Mouse (Mus musculus) lung, adult 2 months (tissue): ENCODE data around the gene Scaf1. TPM values are rescaled to one million over a fixed set of nuclear protein-coding genes. Genes with fewer than 3 reads are reported as not detected.

ENCODE experiments used
- DNase-seq: peaks from one replicate; pipeline ENCODE4 v3.0.0; 2022
- H3K4me1 ChIP-seq: fragments of 200-500 bp; 2 replicates; pipeline ENCODE4 v1.6.1; 2011; ENCODE audit warnings: low read length; ENCODE audit not compliant: control insufficient read depth, insufficient read depth
- H3K4me3 ChIP-seq: fragments of 200-500 bp; replicated peaks from 2 replicates; pipeline ENCODE3; 2011; ENCODE audit warnings: low read depth, mild to moderate bottlenecking, control low read depth, low read length; ENCODE audit errors: extremely low read depth
- CTCF ChIP-seq: fragments of 200-500 bp; IDR thresholded peaks from 2 replicates; pipeline ENCODE4 v1.5.1; 2011; ENCODE audit warnings: mild to moderate bottlenecking, low read length, control low read depth; ENCODE audit not compliant: insufficient read depth
- POLR2A ChIP-seq: fragments of 200-500 bp; IDR thresholded peaks from 2 replicates; pipeline ENCODE4 v1.6.1; 2011; ENCODE audit warnings: low read depth, mild to moderate bottlenecking, control low read depth, low read length, borderline replicate concordance; ENCODE audit errors: extremely low read depth
- WGBS: fragments of 180-500 bp; shearing (Covaris S2); methylation state at CpG from one replicate; pipeline ENCODE4 v1.1.7; 2018; 5-methylcytosine and 5-hydroxymethylcytosine counted together
- polyA plus RNA-seq: library from polyadenylated mRNA; depleted of rRNA; stranded (reverse); fragments of >200 nt; gene quantifications from 2 replicates; pipeline ENCODE4 v1.2.3, GENCODE M21; 2012

Gene Scaf1
- polyA plus RNA-seq, 1 experiment = 76.2 TPM

- Histone ChIP-seq H3K4me3 (no peak overlapping the region), H3K4me1 (peaks cover 7% of the 10 kb centered on the region)
- WGBS = 91% methylated on average over 26 of the region's 26 CpGs
- DNase-seq = no peak
- TF ChIP-seq POLR2A = no peak
- no peak for TF ChIP-seq CTCF
These were observed 30.7 kb upstream of the Scaf1 start for GRCm38 (mm10) chr7:45046853-45047350.

- 92% methylated on average over 22 of the region's 22 CpGs for WGBS
- TF ChIP-seq POLR2A (no peak), CTCF (no peak)
- Histone ChIP-seq H3K4me3 (no peak overlapping the region), H3K4me1 (no peaks in the 10 kb centered on the region)
- no peak for DNase-seq
These were observed 29.6 kb upstream of the Scaf1 start for GRCm38 (mm10) chr7:45045741-45046140.

DNA sequence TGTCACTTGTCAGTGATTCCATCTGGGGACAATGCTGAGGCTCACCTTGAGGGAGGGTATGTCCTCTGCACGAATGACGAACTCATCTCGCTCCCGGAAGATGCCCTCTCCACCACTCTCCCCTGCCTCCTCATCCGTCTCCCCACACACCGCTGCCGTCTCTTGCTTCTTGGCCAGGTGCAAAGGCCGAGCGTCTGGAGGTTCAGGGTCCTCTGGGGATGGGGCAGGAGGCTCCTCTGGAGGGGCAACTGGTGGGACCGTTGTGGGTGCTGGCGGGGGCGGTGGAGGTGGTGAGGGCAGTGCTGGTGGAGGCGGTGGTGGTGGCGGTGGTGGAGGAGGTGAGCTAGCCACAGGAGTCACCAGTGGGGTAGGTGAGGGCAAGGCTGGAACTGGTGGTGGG is 27.1 kb upstream of the Scaf1 start:
- WGBS = 89% methylated on average over 12 of the region's 14 CpGs
- no peak overlapping the region for H3K4me3 ChIP-seq
- no peak for DNase-seq
- TF ChIP-seq CTCF = no peak
- TF ChIP-seq POLR2A = no peak
- no peaks in the 10 kb centered on the region for H3K4me1 ChIP-seq

- no peak for TF ChIP-seq POLR2A
- Histone ChIP-seq H3K4me3 (no peak overlapping the region), H3K4me1 (no peaks in the 10 kb centered on the region)
- WGBS = 93% methylated on average over 9 of the region's 9 CpGs
- DNase-seq = no peak
These were observed 24.7 kb upstream of the Scaf1 start for GRCm38 (mm10) chr7:45040851-45041250.

- TF ChIP-seq POLR2A = no peak
- TF ChIP-seq CTCF = no peak
- DNase-seq = no peak
- H3K4me1 ChIP-seq = no peaks in the 10 kb centered on the region
- 93% methylated on average over 9 of the region's 9 CpGs for WGBS
- no peak overlapping the region for H3K4me3 ChIP-seq
These were observed 22.2 kb upstream of the Scaf1 start for GRCm38 (mm10) chr7:45038411-45038810.

GRCm38 (mm10) chr7:45037720-45038361 is 21.7 kb upstream of the Scaf1 start:
- TF ChIP-seq POLR2A (no peak), CTCF (peak; percentile 85)
- 60% methylated on average over 7 of the region's 7 CpGs for WGBS
- peak; percentile 62 for DNase-seq
- H3K4me1 ChIP-seq = no peaks in the 10 kb centered on the region
- no peak overlapping the region for H3K4me3 ChIP-seq

DNA sequence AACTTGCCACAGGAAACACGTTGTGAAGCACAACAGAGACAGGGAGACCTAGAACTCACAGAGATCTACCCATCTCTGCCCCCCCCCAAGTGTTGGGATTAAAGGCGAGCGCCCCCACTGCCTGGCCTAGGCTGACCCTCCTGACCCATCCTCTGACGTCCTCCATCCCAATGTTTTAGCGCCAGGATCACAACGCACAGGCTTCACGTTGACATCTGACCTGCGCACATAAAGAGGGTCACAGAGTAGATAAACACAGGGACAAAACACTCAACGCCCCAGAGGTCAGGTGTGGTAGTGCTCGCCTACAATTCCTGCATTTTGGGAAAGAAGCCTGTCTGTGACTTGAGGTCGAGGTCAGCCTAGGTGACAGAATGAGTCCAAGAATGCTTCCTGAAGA is 20.5 kb upstream of the Scaf1 start:
- TF ChIP-seq CTCF (no peak), POLR2A (no peak)
- no peaks in the 10 kb centered on the region for H3K4me1 ChIP-seq
- no peak for DNase-seq
- WGBS = 82% methylated on average over 11 of the region's 11 CpGs
- H3K4me3 ChIP-seq = no peak overlapping the region

- Histone ChIP-seq H3K4me1 (no peaks in the 10 kb centered on the region), H3K4me3 (no peak overlapping the region)
- WGBS = 75% methylated on average over 3 of the region's 3 CpGs
- no peak for TF ChIP-seq POLR2A
- no peak for TF ChIP-seq CTCF
- DNase-seq = no peak
These were observed 19.5 kb upstream of the Scaf1 start for GRCm38 (mm10) chr7:45035631-45036030.

GRCm38 (mm10) chr7:45033722-45034359 is 17.7 kb upstream of the Scaf1 start:
- Histone ChIP-seq H3K4me3 (no peak overlapping the region), H3K4me1 (no peaks in the 10 kb centered on the region)
- DNase-seq = no peak
- TF ChIP-seq CTCF (no peak), POLR2A (no peak)
- 93% methylated on average over 19 of the region's 19 CpGs for WGBS

DNA sequence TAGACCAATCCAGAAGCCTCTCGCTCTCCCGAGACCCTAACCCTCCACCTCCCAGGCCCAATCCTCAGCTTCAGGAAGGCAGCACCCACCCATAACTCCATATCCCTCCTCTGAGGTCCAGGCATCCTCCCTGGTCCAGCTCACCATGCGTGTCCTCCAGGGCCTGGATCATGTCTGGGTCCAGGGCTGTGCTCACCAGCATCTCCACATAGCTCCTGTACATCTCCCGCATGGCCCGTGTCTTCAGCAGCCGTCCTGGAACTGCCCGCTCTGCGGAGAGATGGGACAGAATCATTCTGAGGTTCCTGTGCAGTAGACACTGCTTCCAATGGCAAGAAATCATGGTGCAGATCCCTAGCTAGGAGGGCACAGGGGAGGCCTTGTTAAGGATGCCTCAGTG is 14.7 kb upstream of the Scaf1 start:
- no peak for DNase-seq
- no peaks in the 10 kb centered on the region for H3K4me1 ChIP-seq
- TF ChIP-seq CTCF (no peak), POLR2A (no peak)
- 96% methylated on average over 8 of the region's 8 CpGs for WGBS
- H3K4me3 ChIP-seq = no peak overlapping the region
